Mouse (Mus musculus): ENCODE results near the gene Trabd2b.

The Trabd2b gene

GRCm38 (mm10) chr4:114652400-114652799, 245.9 kb downstream of the Trabd2b start:
- no peak for DNase-seq

GRCm38 (mm10) chr4:114657933-114658332, 251.4 kb downstream of the Trabd2b start:
- no peak for DNase-seq

- DNase-seq, result no peak
Observed at GRCm38 (mm10) chr4:114659876-114660275, 253.4 kb downstream of the Trabd2b start.

- DNase-seq, result peak; percentile 67
Observed at GRCm38 (mm10) chr4:114664063-114665036, 257.8 kb downstream of the Trabd2b start.

All from liver (tissue).